Mouse (Mus musculus): ENCODE results near the gene Mthfd1.

The Mthfd1 gene

DNA sequence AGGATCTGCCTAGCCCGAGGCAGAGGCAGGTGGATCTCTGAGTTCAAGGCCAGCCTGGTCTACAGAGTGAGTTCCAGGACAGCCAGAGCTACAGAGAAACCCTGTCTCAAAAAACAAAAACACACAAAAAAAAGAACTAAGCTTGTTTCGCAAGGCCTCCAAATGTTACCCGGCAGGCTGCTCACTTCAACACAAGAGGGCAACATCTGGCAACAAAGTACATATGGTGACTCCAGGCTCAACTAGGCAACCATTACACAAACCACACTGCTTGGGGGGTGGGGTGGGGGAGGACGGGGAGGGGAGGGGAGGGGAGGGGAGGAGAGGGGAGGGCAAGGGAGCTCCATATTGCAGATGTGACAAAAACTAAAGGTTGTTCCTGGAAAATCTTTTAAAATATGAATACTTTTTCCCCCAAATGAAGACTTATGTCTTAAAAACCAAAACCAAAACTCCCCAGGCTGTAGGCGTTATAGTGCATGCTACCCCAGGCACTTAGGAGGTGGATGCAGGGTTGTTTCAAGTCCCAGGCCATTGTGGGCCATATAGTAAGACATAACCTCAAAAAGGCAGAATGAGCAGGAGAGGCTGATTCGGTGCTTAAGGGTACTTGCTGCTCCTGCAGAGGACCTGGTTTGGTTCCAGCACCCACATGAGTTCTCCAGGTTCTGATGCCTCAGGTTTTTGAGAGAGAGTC, 90.8 kb downstream of the Mthfd1 start:
- no peak for DNase-seq (ENCODE audit: low spot score in 2 of 2)

- no peak for DNase-seq (ENCODE audit: low spot score in 2 of 2)
Observed at GRCm38 (mm10) chr12:76349680-76350220, 94.7 kb downstream of the Mthfd1 start.

- no peak for DNase-seq (ENCODE audit: low spot score in 2 of 2)
Observed at GRCm38 (mm10) chr12:76360868-76361267, 105.8 kb downstream of the Mthfd1 start.

GRCm38 (mm10) chr12:76361405-76362302, 106.6 kb downstream of the Mthfd1 start:
- no peak for DNase-seq (ENCODE audit: low spot score in 2 of 2)

- no peak for DNase-seq (ENCODE audit: low spot score in 2 of 2)
Observed at GRCm38 (mm10) chr12:76362303-76362676, 107.2 kb downstream of the Mthfd1 start.

GRCm38 (mm10) chr12:76366276-76366675, 111.2 kb downstream of the Mthfd1 start:
- DNase-seq (ENCODE audit: low spot score in 2 of 2): no peak

DNA sequence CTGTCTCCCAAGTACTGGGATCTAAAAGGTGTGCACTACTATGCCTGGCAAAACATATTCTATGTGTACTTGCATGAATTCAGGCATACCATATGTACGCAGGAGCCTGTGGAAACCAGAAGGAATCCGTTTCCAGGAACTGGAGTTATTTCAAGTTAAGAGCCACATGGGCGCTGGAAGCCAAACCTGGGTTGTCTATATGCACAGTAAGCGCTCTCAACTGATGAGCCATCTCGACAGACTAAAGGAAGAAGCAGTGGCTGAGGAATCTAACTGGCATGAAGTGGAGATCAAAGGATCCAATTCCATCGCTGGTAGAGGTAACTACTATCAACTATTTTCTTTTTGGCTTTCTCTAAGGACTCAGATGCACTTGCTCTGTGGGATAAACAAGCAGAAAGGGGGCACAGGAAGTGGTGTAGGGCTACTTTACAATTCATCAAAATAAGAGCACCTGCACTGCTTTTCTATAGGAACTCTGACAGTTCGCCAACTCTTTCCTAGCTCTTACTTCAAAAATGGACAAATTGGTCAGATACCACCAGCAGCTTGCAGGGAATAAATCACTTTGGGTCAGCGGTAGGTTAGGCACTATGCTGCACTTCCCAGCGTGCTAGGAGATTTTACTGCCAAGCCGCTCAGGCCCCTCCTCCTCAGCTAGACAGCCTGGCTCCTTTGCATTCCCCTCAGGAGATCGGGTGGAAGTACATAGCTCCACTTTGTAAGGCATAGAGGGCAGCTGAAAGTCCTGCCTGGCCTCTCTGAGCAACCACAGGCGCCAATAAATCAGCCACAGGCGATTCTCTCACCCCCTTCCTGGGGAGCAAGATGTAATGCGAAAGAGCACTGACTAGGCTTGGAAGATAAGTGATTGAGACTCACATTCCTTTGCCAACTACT, 112.2 kb downstream of the Mthfd1 start:
- no peak for DNase-seq (ENCODE audit: low spot score in 2 of 2)

DNA sequence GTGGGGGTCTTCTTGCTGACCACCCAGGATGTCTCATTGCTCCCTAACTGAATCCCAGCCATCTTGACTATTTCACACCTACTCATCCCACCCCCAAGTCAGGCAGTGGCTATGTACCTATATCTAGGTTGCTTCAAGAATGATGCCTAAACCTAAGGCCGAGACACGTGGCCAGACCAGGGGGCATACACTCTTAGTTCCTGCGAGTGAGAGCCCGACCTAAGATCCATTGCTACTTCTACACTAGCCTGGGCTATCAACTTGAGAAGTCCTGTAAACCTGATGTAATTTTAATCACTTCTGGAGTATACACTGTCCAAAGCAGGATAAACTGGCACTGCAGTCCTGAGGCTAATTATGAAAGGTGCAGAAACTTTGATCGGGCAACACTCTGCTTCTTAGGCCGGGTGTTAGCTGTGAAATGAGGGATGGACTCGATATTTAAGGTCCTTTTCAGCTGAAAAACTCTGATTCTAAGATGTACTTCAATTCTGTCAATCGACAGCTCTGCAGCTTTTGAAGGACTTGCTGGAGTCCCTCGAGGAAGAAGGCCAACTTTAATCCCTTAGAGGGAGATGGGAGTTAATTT, 113.2 kb downstream of the Mthfd1 start:
- no peak for DNase-seq (ENCODE audit: low spot score in 2 of 2)

GRCm38 (mm10) chr12:76368790-76369205, 113.7 kb downstream of the Mthfd1 start:
- no peak for DNase-seq (ENCODE audit: low spot score in 2 of 2)
